Mouse (Mus musculus) heart, postnatal 0 days (tissue): ENCODE results near the gene Aurkb.

Experiments
- CTCF ChIP-seq: IDR thresholded peaks from 2 replicates; pipeline ENCODE4 v1.5.1; 2016; ENCODE audit warnings: antibody characterized with exemption, control low read depth, low read depth
- EP300 ChIP-seq: IDR thresholded peaks from 2 replicates; pipeline ENCODE4 v1.6.1; 2016; ENCODE audit warnings: antibody characterized with exemption, low read depth

DNA sequence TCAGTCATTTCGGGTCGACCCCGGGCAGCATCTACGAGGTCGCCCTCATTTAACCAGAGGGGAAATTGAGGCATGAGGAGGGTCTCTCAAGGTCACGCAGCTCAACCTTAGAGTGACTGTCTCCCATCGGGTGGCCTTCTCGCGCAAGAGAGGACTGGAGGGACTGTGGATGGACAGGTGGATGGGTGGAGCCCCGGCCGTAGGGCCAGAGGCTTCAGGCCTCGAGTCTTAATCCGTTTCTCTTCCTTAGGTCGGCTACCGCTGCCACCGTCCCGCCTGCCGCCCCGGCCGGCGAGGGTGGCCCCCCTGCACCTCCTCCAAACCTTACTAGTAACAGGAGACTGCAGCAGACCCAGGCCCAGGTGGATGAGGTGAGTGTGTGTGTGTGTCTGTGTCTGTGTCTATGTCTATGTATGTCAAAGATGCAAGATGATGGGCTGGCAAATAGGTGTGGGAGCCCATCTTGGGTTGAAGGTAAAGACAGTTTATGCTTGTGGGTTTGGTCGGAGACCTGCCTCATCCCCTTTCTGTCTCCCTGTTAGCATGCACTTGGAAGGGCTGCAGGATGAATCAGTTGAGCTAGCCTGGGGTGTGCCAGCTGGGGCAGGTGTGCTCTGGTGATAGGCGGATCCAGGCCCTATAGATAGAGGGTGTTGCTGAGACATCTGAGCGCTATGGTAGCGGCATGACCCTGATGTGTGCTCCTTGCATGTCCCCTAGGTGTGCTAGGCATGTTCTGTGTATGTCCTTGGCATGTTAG lies 43.6 kb downstream of the Aurkb start:
- TF ChIP-seq CTCF (no peak), EP300 (no peak)
